Mouse (Mus musculus): ENCODE measurements around the gene Mxi1. TPM values are rescaled to one million over a fixed set of nuclear protein-coding genes. Genes with fewer than 3 reads are reported as not detected.
"Not testable (repeated sequence)": the region's sequence is repeated elsewhere in the genome, so short reads cannot be mapped to it uniquely, and the experiment has no call there.

Gene Mxi1
- total RNA-seq, 2 experiments from 2014 or later = 29.7 to 39.8 TPM

DNA sequence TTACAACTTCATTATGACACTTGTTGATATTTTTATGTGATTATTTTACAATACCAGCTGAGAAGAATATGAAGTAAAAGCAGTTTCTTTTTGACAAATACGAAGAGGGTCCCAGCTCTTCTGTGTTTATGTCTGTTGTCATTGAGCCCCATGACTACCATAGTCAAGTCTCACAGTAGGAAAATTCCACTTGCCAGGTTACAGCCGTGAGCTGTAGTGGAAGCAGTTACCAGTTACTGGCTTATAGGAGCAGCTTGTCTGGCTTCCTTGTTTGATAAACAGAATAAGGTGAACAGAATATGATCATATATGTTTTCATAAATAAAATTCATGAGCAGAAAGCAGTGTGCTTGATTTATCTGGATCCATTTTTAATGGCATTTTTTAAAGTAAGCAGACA lies 54.2 kb downstream of the Mxi1 start:
- no peak for DNase-seq

DNA sequence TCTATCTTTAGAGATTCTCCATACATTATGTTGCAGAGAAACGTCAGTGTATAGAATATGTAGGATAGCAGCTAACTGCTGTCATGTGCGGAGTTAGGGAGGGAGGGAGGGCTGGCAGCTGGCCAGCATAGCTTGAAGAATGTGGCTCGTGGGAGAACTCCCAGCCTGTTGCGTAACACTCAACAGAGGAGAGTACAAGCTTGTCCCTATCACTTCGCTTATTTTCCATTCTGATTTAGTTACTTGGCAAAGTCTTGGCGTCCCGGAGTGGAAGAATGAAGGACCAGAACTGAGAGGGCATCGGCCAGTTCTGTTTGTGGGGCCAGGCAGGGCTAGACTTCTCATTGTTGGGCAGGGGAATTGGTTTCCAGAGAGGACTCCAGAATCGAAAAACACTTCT lies 54.6 kb downstream of the Mxi1 start:
- peak; percentile 58 to 76 for DNase-seq

DNA sequence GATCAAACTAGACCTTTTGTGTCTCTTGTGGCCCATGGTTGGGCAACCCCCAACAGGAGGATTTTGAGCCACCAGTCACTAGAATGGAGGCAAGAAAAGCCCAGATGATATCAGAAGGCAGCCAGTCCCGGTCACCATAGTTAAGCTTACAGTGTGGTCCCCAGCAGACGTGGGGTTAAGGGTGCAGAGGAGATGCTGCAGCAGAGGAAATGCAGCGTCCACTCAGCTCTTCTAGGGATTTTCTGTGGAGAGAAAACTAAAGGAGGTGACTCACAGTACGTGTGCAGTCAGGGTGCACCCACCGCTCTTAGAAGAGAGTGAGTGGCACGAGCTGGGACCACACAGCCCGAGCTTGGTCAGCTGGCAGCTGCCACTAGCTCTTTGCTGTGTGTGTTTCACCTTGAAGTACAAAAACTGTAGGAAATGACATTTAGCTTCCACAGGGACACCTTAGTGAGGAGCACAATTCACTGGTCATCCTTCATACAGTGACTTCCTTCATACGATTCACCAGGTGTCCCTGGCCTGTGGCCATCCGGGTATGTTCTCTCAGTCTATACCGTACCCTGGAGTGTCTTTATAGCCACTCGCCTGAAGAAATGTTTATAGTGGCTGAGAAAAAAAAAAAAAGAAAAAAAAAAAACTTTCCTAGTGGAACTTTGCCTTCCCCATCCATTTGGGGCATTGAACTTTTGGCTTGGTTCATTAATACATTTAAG lies 55.9 kb downstream of the Mxi1 start:
- DNase-seq = no peak

DNA sequence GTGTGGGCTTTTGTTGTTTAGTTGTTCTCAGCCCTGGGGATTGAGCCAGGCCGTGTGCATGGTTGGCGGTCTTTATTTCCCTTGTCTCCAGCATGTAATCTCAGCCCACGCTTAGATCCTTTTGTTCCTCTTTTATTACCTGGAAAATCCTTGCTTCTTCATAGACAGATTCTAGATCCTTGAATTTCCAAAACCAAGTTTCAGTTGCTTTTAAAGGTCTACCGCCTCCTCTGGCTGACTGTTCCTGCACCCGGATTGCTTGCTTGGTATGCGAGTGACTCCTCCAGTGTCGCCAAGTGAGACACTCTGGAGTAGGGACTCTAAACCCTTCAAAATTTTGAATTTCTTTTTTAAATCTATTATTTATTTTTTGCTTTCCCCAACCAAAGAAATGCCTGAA lies 56.6 kb downstream of the Mxi1 start:
- DNase-seq = no peak

DNA sequence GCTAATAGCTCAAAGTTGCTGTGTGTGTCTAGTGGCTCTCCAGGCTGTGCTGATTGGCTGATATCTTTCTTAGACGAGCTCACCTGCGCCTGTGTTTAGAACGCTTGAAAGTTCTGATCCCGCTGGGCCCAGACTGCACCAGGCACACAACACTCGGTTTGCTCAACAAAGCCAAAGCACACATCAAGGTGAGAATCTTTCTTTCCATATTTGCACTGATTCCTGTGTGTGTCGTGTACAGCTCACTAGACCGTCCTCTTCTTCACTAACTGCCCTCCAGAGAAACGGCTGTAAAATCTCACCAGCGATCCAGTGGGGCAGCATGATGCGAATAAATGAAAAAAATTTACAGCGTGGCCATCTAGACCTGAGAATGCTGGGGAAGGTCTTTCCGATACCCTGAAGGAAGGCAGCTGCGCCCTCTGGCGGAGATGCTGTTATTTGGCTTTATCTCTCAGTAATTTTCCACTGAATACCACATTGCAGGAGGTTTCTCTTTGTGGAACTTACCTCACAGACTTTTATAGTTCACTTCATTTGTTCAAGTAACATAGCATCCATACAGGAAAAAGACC lies 59.2 kb downstream of the Mxi1 start:
- peak; percentile 84 to 87 for DNase-seq

DNA sequence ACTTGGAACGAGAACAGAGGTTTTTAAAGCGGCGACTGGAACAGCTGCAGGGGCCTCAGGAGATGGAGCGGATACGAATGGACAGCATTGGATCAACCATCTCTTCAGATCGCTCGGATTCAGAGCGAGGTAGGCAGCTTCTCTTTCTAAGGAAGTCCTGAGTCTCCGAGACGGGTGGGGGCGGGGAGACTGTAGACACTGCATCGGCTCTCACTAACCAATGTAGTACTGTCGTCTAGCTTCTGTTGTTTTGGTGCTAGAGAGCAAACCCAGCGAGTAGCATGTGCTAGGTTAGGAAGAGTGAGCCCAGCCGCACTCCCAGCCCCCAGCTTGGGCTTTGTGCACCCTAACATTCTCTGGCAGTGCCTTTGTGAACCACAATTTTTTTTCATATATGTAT lies 59.9 kb downstream of the Mxi1 start:
- no peak for DNase-seq

DNA sequence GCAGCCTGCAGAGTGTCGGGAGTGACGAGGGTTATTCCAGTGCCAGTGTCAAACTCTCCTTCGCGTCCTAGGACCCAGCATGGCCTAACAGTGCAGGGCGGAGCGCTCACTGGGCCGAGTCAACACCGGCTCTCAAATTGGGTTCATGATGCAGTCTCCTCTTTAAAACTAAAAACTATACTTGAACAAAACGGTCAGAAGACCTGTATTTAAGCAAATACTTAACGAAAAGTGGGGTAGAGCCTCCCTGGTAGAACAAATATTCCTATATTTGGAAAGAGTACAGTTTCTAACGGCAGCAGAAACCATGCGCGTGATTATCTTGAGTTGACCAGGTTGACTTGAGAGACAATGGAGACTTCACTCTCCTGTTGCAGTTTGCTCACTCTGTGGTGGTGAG lies 61.3 kb downstream of the Mxi1 start, which contains the start of gene Gm10197:
Gene Gm10197, minus strand, starts transcription at position 101 of the 400 bp plus-strand sequence.
- DNase-seq = no peak

DNA sequence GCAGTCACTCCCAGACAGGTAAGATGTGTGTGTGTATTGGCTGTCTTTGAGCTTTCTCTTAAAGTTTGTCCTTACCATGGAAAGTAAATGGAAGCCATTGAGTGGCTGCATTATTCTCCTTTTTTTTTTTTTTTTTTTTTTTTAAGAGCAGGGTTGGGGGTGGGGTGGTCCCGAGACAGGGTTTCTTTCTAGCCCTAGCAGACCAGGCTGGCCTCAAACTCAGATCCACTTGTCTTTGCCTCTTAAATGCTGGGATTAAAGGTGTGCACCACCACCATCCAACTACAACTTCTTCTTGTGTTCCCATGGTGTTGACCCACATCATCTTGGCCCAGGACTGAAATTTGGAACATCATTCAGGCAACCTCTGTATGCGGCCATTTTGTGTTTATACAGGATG lies 63.3 kb downstream of the Mxi1 start:
- DNase-seq = no peak

DNA sequence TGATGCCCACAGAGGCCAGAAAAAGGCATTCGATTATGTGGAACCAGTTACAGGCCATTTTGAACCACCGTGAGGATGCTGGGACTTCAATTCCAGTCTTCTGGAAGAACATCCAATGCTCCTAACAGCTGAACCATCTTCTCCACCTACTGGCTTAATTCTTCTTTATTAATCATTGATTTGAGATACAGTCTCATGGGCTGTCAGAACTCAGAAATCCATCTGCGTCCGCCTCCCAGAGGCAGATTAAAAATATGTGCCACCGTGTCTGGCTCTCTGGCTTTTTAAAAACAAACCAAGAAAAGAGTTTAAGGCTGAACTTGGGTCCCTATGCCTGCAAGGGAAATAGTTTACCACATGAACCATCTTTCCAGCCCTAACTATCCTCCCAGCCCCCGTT lies 65.0 kb downstream of the Mxi1 start:
- DNase-seq = no peak

DNA sequence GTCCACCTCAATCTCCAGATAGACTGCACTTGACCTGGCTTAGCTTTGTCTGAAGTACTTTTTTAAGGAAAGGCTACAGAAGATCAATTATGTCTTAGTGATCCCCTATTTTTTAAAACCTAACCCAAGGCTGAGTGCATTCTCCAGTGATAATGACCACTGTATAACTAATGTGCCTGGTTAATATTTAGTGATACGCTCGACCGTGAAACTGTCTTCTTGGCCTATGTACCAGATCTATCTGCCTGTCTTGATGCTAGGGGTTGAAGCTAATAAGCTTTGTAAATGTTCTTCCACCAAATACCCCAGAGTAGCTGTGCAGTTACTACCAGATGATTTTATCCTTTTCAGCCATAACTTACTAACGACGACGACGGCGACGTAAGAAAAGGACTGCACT lies 65.5 kb downstream of the Mxi1 start:
- no peak for DNase-seq

DNA sequence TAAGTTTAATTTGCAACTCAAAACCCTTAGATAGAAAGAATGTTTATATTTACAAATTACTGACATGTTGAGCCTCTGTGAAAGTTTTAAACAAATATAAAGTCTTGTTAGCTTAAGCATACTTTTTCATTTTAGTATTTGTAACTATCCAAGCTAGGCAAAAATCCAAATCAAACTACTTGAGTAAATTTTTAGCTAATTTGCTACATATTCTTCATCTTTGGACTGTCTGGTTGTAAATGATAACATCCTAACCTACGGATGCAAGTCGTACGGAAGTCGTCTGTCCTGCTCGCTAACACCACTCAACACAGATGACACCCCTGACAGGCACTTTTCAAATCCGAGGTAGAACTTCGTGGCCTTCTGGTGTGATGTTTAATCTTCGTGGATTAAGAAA lies 67.3 kb downstream of the Mxi1 start:
- no peak for DNase-seq

DNA sequence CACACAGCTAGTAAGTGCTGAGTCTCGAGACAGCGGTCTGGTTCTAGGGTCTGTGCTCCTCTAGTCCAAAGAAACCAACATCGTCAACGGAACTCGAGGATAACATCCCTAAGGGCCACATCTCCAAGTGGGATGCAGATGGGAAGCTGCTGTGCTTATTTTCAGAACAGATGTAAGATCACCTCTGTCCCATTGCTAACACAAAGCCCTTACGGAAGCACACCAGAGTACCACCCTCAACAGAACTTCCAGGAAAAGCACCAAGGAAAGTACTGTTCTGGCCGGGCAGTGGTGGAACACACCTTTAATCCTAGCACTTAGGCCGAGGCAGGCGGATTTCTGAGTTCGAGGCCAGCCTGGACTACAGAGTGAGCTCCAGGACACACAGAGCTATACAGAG lies 68.1 kb downstream of the Mxi1 start:
- DNase-seq = no peak

DNA sequence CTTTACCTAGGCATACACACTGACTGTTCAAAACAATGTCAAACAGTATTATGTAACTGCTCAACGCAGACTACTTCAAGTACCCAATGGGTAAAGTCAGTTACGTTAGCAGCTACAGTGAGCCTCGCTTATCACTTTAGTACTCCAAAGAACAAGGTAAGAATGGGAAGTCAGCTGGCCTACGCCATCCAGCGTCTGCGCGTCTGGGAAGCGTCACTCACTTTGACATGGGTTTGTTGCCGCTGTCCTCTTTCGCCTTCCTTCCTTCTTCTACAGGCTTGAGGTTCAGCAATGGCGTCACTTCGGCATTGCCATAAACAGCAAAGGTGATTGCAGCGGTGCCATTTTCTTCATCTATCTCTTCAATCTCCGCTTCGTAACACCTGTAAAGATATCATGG lies 73.0 kb downstream of the Mxi1 start:
- no peak for DNase-seq

DNA sequence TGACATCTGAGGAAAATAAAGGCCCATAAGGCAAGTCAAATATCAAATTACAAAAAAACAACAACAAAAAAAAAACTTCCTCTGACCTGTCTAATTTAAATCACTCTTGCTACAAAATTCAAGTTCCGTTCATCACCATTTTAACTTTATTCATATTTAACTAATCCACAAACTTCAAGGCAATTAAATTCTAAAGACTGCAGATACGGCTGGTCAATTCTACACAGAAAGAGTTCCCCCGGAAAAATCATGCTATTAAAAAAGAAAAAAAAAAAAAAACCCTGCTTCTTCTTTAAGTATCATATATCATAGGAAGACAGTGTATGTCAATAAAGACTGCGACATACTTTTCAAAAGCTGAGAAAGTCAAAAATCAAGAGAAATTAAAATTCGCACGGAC lies 79.1 kb downstream of the Mxi1 start:
- no peak for DNase-seq

DNA sequence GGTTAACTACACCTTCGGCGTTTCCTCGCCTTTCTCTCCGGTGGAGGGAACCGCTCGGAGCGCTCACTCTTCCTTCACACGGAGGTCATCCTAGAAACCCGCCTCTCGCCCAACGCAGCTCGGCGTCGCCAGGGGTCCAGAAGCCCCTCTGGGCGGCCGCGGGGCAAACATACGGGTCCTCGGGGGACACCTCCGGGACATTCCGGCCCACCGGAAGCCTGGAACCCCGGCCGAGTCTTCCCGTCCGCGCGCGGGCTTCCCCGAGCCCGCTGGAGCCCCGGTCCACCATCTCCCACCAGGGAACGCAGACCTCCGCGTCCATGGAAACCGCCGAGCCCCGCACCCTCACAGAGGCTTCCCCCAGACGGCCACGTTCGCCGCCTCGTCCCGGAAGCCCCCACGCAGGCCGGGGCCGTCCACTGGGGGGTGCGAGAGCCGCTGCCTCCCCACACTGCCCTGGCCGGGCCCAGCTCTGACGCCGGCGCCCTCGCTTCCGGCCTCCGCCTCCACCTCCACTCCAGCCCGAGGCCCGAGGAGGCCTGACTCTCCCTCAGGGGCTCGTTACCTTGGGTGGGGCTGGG lies 79.6 kb downstream of the Mxi1 start:
- DNase-seq = no peak

DNA sequence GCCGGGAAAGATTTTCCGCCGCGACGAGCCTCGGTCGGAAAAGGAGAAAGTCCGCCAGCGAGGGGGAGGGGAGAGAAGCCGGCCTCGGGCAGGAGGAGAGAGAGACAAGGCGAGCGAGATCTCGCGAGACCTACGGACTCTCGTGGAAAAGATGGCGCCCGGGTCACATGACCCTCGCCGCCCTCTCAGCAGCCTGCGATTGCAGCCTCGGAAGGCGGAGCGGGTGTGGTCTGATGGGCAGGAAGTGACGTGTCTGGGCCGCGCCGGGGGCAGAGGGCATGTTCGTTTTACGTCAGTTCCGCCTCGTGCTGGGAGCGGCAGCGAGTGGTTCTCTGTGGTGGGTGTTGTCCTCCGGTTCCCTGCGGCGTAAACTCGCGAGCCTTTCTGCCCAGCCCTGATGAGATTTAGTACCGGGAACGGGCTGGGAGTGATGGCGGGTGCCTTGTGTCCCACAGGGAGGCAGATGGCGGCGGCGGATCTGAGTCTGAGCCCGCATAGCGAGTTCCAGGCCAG lies 80.2 kb downstream of the Mxi1 start, which contains the start of gene Smndc1:
Gene Smndc1, minus strand, starts transcription at position 84 of the 513 bp plus-strand sequence.
- peak; percentile 99 to 100 for DNase-seq

DNA sequence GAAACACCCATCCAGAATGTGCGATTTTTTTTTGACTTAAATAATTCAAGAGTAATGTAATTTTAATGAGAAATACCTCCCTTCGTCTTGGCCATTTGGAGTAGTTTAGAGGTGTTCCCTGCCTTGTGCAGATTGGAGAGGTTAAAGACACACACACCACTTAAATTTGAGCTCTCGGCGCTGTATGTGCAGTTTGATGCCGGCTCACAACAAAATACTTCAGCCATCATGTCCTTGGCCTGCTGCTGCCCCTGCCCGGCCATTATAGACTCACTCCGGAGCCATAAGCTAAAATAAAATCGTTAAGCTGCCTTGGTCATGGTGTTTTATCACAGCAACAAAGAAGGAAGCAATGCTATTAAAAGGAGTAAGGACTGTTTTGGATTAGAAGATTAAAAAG lies 81.1 kb downstream of the Mxi1 start:
- DNase-seq = no peak

DNA sequence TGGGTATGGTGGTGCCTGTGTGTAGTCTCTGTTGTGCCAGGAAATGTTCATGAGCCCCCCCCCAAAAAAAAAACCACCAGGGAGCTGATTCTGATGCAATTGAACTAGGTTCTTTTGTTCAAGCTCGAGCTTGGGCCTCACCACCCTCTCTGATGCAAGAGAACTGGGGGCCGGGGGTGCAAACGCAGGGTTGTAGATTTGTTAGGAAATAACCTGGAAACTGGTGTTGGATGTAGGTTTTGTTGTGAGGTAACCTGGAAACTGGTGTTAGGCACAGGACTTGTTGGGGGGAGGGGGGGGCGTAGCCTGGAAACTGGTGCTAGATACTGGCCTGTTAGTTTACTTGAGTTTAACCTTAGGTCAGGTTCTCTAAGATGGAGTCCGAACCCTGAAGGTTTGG lies 81.5 kb downstream of the Mxi1 start:
- no peak for DNase-seq

DNA sequence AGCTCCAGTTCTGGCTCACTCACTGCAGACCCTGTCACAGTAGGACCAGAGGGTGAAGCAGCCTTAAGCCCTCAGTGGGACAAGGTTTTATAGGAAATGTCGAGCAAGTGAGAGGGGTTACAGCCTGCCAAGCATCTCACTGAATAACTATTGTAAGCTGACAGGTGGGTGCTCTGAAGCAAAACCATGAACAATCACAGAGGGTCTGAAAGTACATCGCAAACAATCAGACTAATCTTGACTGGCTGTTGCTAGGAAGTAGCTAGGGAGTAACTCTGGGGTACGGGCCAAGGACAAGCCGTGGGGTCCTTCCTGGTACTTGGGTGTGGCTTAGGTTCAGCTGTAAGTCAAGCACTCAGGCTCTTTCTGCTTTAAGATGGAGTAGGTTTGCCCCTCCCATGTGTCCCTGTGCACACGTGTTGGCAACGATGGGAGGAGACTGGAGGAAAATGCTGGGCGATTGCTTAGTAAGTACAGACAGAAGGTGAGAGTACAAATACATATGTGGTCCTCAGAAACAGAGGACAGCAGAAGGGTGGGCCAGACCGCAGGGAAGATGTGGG lies 82.5 kb downstream of the Mxi1 start:
- no peak for DNase-seq

DNA sequence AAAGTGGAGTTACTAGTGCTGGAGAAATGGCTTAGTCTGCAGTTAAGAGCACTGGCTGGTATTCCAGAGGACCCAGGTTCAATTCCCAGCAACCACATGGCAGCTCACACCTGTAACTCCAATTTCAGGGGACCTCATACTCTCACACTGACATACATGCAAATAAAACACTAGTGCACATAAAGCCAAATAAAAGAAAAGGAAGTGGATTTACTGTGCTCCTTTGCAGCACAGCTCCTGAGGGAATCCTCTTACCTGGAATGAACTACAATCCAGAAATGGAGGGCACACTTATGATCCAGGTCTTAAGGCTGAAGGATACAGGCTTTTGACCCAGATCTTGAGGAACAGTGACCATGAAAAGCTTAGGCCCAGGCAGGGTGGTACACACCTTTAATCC lies 83.3 kb downstream of the Mxi1 start:
- no peak for DNase-seq

DNA sequence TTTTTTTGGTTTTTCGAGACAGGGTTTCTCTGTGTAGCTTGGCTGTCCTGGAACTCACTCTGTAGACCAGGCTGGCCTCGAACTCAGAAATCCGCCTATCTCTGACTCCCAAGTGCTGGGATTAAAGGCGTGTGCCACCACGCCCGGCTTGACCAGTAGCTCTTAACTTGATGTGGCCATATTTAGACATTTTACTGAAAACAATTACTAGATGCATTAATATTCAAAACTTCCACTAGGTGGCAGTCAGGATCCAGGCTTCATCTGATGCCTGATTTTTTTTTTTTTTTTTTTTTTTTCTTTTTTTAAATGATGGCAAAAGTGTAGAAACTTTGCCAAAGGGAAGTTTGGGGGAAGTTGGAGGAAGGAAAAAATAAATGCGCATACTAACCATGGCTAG lies 84.2 kb downstream of the Mxi1 start:
- peak in 1 of 2 experiments; percentile 48 for DNase-seq

DNA sequence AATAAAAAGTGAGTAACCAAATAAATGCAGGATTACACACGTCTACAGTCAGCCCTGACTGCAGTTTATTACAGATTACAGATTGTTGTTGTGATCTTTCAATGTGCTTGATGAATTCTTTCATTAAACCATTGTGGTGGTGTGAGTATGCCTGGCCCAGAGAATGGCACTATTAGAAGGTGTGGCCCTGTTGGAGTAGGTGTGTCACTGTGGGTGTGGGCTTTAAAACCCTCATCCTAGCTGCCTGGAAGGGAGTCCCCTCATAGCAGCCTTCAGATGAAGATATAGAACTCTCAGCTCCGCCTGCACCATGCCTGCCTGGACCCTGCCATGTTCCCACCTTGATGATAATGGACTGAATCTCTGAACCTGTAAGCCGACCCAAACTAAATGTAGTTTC lies 84.6 kb downstream of the Mxi1 start:
- DNase-seq = not testable (repeated sequence)

DNA sequence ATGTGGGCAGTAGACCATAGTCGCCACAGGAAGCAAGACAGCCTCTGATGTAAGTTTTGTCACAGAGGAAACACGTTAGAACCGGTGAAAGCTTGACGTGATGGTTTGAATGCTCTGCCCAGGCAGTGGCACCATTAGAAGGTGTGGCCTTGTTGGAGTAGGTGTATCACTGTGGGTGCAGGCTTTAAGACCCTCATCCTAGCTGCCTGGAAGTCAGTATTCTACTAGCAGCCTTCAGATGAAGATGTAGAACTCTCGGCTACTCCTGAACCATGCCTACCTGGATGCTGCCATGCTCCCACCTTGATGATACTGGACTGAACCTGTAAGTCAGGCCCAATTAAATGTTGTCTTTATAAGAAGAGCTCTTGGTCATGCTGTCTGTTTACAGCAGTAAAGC lies 85.5 kb downstream of the Mxi1 start:
- DNase-seq = not testable (repeated sequence)

Measured in adrenal gland, postnatal 36 days (tissue).